Mouse (Mus musculus) adrenal gland, adult 18-20 months (tissue): ENCODE results near the gene St6gal1. TPM values are rescaled to one million over a fixed set of nuclear protein-coding genes. Genes with fewer than 3 reads are reported as not detected.

Experiments used
- total RNA-seq, 2 experiments: library from RNA; stranded (reverse); gene quantifications; 1 replicate in 1 of 2; 2 replicates in 1 of 2; pipeline ENCODE4 v1.2.3; 2021

Gene St6gal1
- total RNA-seq, 2 experiments from 2014 or later: 21.8 to 35.6 TPM

Other genes with a start within 250 kb of the St6gal1 start
- gene Kng2, start 195.3 kb upstream of the St6gal1 start, total RNA-seq: 10 to 100 TPM; 11.9 to 31.8 TPM
- 1 to 10 TPM in 1 of 2 experiments, under 1 TPM in 1; 0.60 to 1.1 TPM for gene Kng1, start 166.9 kb upstream of the St6gal1 start, total RNA-seq
- gene Eif4a2, start 117.3 kb upstream of the St6gal1 start, total RNA-seq: 100 to 1,000 TPM; 551 to 581 TPM
- 1 to 10 TPM; 4.3 to 7.7 TPM for gene Rfc4, start 97.0 kb upstream of the St6gal1 start, total RNA-seq
- gene Adipoq, start 78.2 kb upstream of the St6gal1 start, total RNA-seq: 100 to 1,000 TPM; 265 to 655 TPM
- gene Rtp1, start 204.4 kb downstream of the St6gal1 start, total RNA-seq: not detected